Mouse (Mus musculus) kidney, adult 2 months (tissue): Measurements from ENCODE around the gene Ifnar2. TPM values are rescaled to one million over a fixed set of nuclear protein-coding genes. Genes with fewer than 3 reads are reported as not detected.

ENCODE experiments used
- DNase-seq: peaks from one replicate; pipeline ENCODE4 v3.0.0; 2021
- H3K27ac ChIP-seq: fragments of 200-500 bp; 2 replicates; pipeline ENCODE4 v1.5.1; 2012; ENCODE audit warnings: low read depth, low read length, control low read depth, inconsistent platforms; ENCODE audit not compliant: insufficient read depth
- H3K27me3 ChIP-seq: fragments of 200-500 bp; replicated peaks from 2 replicates; pipeline ENCODE4 v1.6.1; 2012; ENCODE audit warnings: mild to moderate bottlenecking, moderate library complexity, low read length, inconsistent platforms; ENCODE audit not compliant: control insufficient read depth, insufficient read depth
- H3K36me3 ChIP-seq: fragments of 200-500 bp; 2 replicates; pipeline ENCODE4 v1.6.1; 2012; ENCODE audit warnings: mild to moderate bottlenecking, moderate library complexity, low read length, inconsistent platforms; ENCODE audit not compliant: control insufficient read depth, insufficient read depth
- H3K4me1 ChIP-seq: fragments of 200-500 bp; 2 replicates; pipeline ENCODE4 v1.6.1; 2011; ENCODE audit warnings: low read length; ENCODE audit not compliant: control insufficient read depth, insufficient read depth
- H3K4me3 ChIP-seq: fragments of 200-500 bp; 2 replicates; pipeline ENCODE4 v1.5.1; 2011; ENCODE audit warnings: mild to moderate bottlenecking, low read depth, low read length, control low read depth; ENCODE audit not compliant: insufficient read depth
- CTCF ChIP-seq: fragments of 200-500 bp; conservative IDR thresholded peaks from 2 replicates; pipeline ENCODE4 v1.5.1; 2011; ENCODE audit warnings: low read depth, mild to moderate bottlenecking, control low read depth, low read length, moderate library complexity, mixed read lengths; ENCODE audit not compliant: insufficient read depth, insufficient read length
- POLR2A ChIP-seq: fragments of 200-500 bp; IDR thresholded peaks from one replicate; pipeline ENCODE4 v1.6.1; 2011; ENCODE audit warnings: low read depth, low read length, control low read depth
- WGBS: fragments of 180-500 bp; shearing (Covaris S2); methylation state at CpG from one replicate; pipeline ENCODE4 v1.1.7; 2018; 5-methylcytosine and 5-hydroxymethylcytosine counted together
- polyA plus RNA-seq: library from polyadenylated mRNA; depleted of rRNA; stranded (reverse); fragments of >200 nt; gene quantifications from 2 replicates; pipeline ENCODE4 v1.2.3, GENCODE M21; 2012

Ifnar2 gene
- polyA plus RNA-seq, 1 experiment = 57.1 TPM

GRCm38 (mm10) chr16:91381606-91382005 is 9.0 kb downstream of the Ifnar2 start:
- H3K4me1 ChIP-seq = peaks cover 12% of the 10 kb centered on the region
- H3K36me3 ChIP-seq = peaks cover 2% of the 10 kb centered on the region; the same call in 1 of the 2 replicates
- H3K4me3 ChIP-seq = no peak overlapping the region
- H3K27ac ChIP-seq = peak overlapping the region; percentile 81
- peak; percentile 67 for DNase-seq
- no peaks in the 10 kb centered on the region for H3K27me3 ChIP-seq
- no peak for TF ChIP-seq CTCF
- no peak for TF ChIP-seq POLR2A
- WGBS = 64% methylated on average over 4 of the region's 4 CpGs

DNA sequence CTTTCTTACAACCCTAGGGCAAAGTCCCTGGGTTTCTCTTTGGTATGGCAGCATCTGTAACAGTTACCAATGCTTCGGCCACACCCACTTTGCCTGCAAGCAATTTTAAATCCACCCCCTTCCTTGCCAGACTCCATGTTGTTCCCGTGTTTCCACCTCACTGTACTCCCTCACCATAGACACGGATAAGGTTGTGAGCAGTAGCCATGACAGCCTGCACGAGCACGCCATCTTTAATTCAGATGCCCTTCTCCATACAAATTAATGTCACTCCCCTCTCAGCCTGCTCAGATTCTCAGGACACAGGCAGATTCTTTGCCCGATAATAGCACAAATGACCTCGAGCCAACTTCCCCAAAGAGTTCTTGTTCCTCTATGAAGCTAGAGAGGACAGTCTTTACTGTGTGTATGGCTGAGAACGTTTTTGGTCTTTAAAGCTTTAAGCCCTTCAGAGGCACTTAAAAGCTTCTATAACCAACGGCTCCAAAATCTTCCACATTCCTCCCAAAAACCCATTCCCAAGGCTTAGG is 9.7 kb downstream of the Ifnar2 start:
- Histone ChIP-seq H3K27ac (peak overlapping the region; percentile 81), H3K4me1 (peaks cover 12% of the 10 kb centered on the region), H3K27me3 (no peaks in the 10 kb centered on the region), H3K36me3 (peaks cover 2% of the 10 kb centered on the region; the same call in 1 of the 2 replicates), H3K4me3 (no peak overlapping the region)
- WGBS = 83% methylated on average over 9 of the region's 9 CpGs
- no peak for DNase-seq
- TF ChIP-seq CTCF = no peak
- TF ChIP-seq POLR2A = no peak

DNA sequence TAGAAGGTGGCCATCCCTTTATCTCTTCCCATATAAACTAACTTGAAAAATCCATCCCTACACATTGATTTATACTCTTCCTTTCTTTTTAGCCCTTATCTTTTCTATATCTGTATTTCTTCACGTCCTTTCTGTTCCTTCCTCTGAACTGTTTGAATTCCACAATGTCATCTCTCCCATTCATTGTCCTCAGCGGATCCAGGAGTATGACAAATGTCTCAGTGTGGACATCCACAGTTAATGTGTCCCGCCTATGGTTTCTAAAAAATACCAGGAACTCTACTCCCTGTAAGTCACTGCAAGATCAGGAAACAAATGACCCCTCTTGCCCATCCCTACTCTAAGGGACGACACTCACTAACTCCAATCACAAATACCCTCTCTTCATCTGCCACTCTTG is 11.6 kb downstream of the Ifnar2 start:
- Histone ChIP-seq H3K36me3 (peaks cover 2% of the 10 kb centered on the region; the same call in 1 of the 2 replicates), H3K27ac (peak overlapping the region; percentile 86), H3K4me3 (no peak overlapping the region), H3K4me1 (peaks cover 11% of the 10 kb centered on the region), H3K27me3 (no peaks in the 10 kb centered on the region)
- peak; percentile 67 for DNase-seq
- 74% methylated on average over 4 of the region's 4 CpGs for WGBS
- TF ChIP-seq POLR2A (no peak), CTCF (no peak)

- peaks cover 2% of the 10 kb centered on the region; the same call in 1 of the 2 replicates for H3K36me3 ChIP-seq
Measured at GRCm38 (mm10) chr16:91385621-91386020, 13.0 kb downstream of the Ifnar2 start.

GRCm38 (mm10) chr16:91386419-91387120 is 14.0 kb downstream of the Ifnar2 start:
- H3K4me1 ChIP-seq = peaks cover 9% of the 10 kb centered on the region
- WGBS = 82% methylated on average over 10 of the region's 10 CpGs
- no peaks in the 10 kb centered on the region for H3K27me3 ChIP-seq
- peak overlapping the region; percentile 18; the same call in 1 of the 2 replicates for H3K27ac ChIP-seq
- H3K4me3 ChIP-seq = no peak overlapping the region
- TF ChIP-seq CTCF = no peak
- TF ChIP-seq POLR2A = no peak
- no peak for DNase-seq
- peaks cover 2% of the 10 kb centered on the region; the same call in 1 of the 2 replicates for H3K36me3 ChIP-seq

More at GRCm38 (mm10) chr16:91385621-91386020, 13.0 kb downstream of the Ifnar2 start:
- Histone ChIP-seq H3K4me1 (peaks cover 9% of the 10 kb centered on the region), H3K27me3 (no peaks in the 10 kb centered on the region), H3K4me3 (no peak overlapping the region), H3K27ac (peak overlapping the region; percentile 69)
- DNase-seq = peak; percentile 88
- WGBS = 15% methylated on average over 10 of the region's 10 CpGs
- TF ChIP-seq POLR2A (no peak), CTCF (0 out of 2 replicates have a peak, but pooled peaks have one; percentile 15)

DNA sequence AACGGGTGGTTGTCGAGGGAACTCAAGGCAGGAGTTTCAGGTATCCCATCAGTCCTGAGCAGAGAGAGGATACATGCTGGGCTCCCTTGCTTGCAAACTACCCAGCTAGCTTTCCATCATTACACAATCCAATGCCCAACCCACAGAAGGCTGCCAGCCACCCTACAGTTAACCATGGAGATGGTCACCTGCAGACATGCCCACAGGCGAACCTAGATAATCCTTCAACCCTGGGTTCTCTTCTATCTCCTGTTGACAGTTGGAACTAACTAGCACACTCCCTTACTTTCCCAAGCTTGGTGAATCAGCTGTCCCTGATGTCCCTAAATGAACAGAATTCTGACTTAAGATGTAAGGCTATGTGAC is 14.5 kb downstream of the Ifnar2 start:
- Histone ChIP-seq H3K36me3 (peaks cover 4% of the 10 kb centered on the region; the same call in 1 of the 2 replicates), H3K4me3 (no peak overlapping the region), H3K27me3 (no peaks in the 10 kb centered on the region), H3K4me1 (peaks cover 9% of the 10 kb centered on the region), H3K27ac (no peak overlapping the region; the same call in 1 of the 2 replicates)
- WGBS = 95% methylated on average over 3 of the region's 3 CpGs
- DNase-seq = no peak
- TF ChIP-seq POLR2A = no peak
- no peak for TF ChIP-seq CTCF

DNA sequence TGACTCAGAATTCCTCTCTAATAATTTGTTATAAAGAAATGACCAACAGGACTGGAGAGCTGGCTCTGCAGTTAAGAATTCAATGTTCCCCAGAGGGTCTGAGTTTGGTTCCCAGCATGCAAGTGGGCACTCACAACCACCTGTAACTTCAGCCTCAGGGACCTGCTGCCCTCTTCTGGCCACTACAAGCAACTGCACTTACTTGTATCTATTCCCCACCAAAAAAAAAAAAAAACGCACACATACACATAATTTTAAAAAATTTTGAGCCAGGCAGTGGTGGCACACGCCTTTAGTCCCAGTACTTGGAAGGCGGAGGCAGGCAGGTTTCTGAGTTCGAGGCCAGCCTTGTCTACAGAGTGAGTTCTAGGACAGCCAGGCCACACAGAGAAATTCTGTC is 17.5 kb downstream of the Ifnar2 start:
- Histone ChIP-seq H3K36me3 (peaks cover 2% of the 10 kb centered on the region; the same call in 1 of the 2 replicates), H3K4me3 (no peak overlapping the region), H3K27me3 (no peaks in the 10 kb centered on the region), H3K4me1 (peaks cover 5% of the 10 kb centered on the region; the same call in 1 of the 2 replicates), H3K27ac (no peak overlapping the region)
- no peak for DNase-seq
- WGBS = 91% methylated on average over 4 of the region's 4 CpGs
- TF ChIP-seq CTCF (peak; percentile 59), POLR2A (no peak)
